Mouse (Mus musculus) intestine, embryonic 14.5 days (tissue): Measurements from ENCODE around the gene Tsga10. TPM values are rescaled to one million over a fixed set of nuclear protein-coding genes. Genes with fewer than 3 reads are reported as not detected.

Source experiments
- ATAC-seq: fragments of 200-750 bp; cut with Nextera tagmentation; replicated peaks from 2 replicates; pipeline ENCODE4 v1.8.0; 2017; ENCODE audit warnings: low read depth, moderate number of reproducible peaks, moderate TSS enrichment, moderate library complexity; ENCODE audit not compliant: low FRiP score, low TSS enrichment
- DNase-seq: peaks from one replicate; pipeline ENCODE4 v3.0.0-alpha.2; 2018; ENCODE audit warnings: low spot score
- H3K27ac ChIP-seq: fragments of 300-500 bp; sonication (generic); 2 replicates; pipeline ENCODE4 v1.5.1; 2014; ENCODE audit warnings: low read depth, mild to moderate bottlenecking, control low read depth
- H3K27me3 ChIP-seq: fragments of 300-500 bp; sonication (generic); replicated peaks from 2 replicates; pipeline ENCODE4 v1.6.1; 2014; ENCODE audit warnings: low read length, control low read depth; ENCODE audit not compliant: control insufficient read depth, insufficient read depth
- H3K36me3 ChIP-seq: fragments of 300-500 bp; sonication (generic); 2 replicates; pipeline ENCODE4 v1.6.1; 2014; ENCODE audit warnings: low read length, control low read depth; ENCODE audit not compliant: control insufficient read depth, insufficient read depth
- H3K4me1 ChIP-seq: fragments of 300-500 bp; sonication (generic); replicated peaks from 2 replicates; pipeline ENCODE4 v1.6.1; 2014; ENCODE audit warnings: low read length, control low read depth, mixed read lengths; ENCODE audit not compliant: control insufficient read depth, insufficient read depth
- H3K4me2 ChIP-seq: fragments of 300-500 bp; sonication (generic); 2 replicates; pipeline ENCODE4 v1.6.1; 2014; ENCODE audit warnings: low read length
- H3K4me3 ChIP-seq: fragments of 300-500 bp; sonication (generic); 2 replicates; pipeline ENCODE4 v1.5.1; 2014; ENCODE audit warnings: low read depth, low read length, control low read depth, mixed read lengths
- H3K9ac ChIP-seq: fragments of 300-500 bp; sonication (generic); 2 replicates; pipeline ENCODE4 v1.6.1; 2014; ENCODE audit warnings: mild to moderate bottlenecking, low read length
- H3K9me3 ChIP-seq: fragments of 300-500 bp; sonication (generic); 2 replicates; pipeline ENCODE4 v1.6.1; 2016; ENCODE audit warnings: low read length, control low read depth; ENCODE audit not compliant: control insufficient read depth
- WGBS: fragments of 180-500 bp; shearing (Covaris S2); extraction: QIAGEN DNeasy Blood & Tissue Kit; methylation state at CpG from one replicate; pipeline ENCODE4 v1.1.7; 2014; 5-methylcytosine and 5-hydroxymethylcytosine counted together
- polyA plus RNA-seq: library from polyadenylated mRNA; unstranded; fragments of >200 nt; fragmentation: Nextera tagmentation; extraction: Ambion mirVana; gene quantifications from 2 replicates; pipeline ENCODE4 v1.2.1, GENCODE M21; 2014

Gene Tsga10
- 4.9 and 5.2 TPM in 2 replicates for polyA plus RNA-seq

- no peak for DNase-seq
- peak within 1 kb of the TSS; percentile 55; the same call in 1 of the 2 replicates for H3K27ac ChIP-seq
- H3K4me2 ChIP-seq, result peak within 1 kb of the TSS; percentile 64
- H3K9me3 ChIP-seq, result no peaks in the 10 kb centered on the region
- no peaks in the 10 kb centered on the region for H3K27me3 ChIP-seq
- no peaks in the 10 kb centered on the region for H3K36me3 ChIP-seq
- WGBS, result 87% methylated on average over 6 of the region's 6 CpGs
- peak within 1 kb of the TSS; percentile 55 for H3K4me3 ChIP-seq
- ATAC-seq, result no peak
- H3K4me1 ChIP-seq, result no peaks in the 10 kb centered on the region
- H3K9ac ChIP-seq, result peak within 1 kb of the TSS; percentile 53
Measured at GRCm38 (mm10) chr1:37866286-37866685, at the start of gene Tsga10. Gene Tsga10, minus strand, starts transcription at chr1:37866429.

GRCm38 (mm10) chr1:37912751-37913150, 46.5 kb upstream of the Tsga10 start:
- Histone ChIP-seq H3K9me3 (no peaks in the 10 kb centered on the region), H3K9ac (no peak overlapping the region), H3K4me3 (no peak overlapping the region), H3K4me2 (no peak overlapping the region), H3K4me1 (no peaks in the 10 kb centered on the region), H3K27ac (no peak overlapping the region), H3K36me3 (no peaks in the 10 kb centered on the region), H3K27me3 (no peaks in the 10 kb centered on the region)
- WGBS, result 82% methylated on average over 2 of the region's 2 CpGs
- DNase-seq (no peak), ATAC-seq (no peak)

GRCm38 (mm10) chr1:37903178-37903577, 36.9 kb upstream of the Tsga10 start:
- ATAC-seq, result 0 out of 2 replicates have a peak, but pooled peaks have one; percentile 15
- Histone ChIP-seq H3K27me3 (no peaks in the 10 kb centered on the region), H3K36me3 (peaks cover 17% of the 10 kb centered on the region), H3K4me3 (no peak overlapping the region), H3K4me1 (no peaks in the 10 kb centered on the region), H3K9me3 (no peaks in the 10 kb centered on the region), H3K4me2 (no peak overlapping the region), H3K9ac (no peak overlapping the region), H3K27ac (no peak overlapping the region)
- DNase-seq, result no peak
- 32% methylated on average over 6 of the region's 6 CpGs for WGBS

- ATAC-seq (no peak), DNase-seq (no peak)
- H3K27me3 ChIP-seq, result no peaks in the 10 kb centered on the region
- H3K9me3 ChIP-seq, result no peaks in the 10 kb centered on the region
- peaks cover 41% of the 10 kb centered on the region for H3K36me3 ChIP-seq
- H3K4me1 ChIP-seq, result no peaks in the 10 kb centered on the region
- 53% methylated on average over 6 of the region's 6 CpGs for WGBS
- no peak overlapping the region for H3K9ac ChIP-seq
- H3K4me2 ChIP-seq, result no peak overlapping the region
- H3K4me3 ChIP-seq, result no peak overlapping the region
- H3K27ac ChIP-seq, result no peak overlapping the region
Measured at GRCm38 (mm10) chr1:37900288-37900687, 34.1 kb upstream of the Tsga10 start.

- WGBS, result 72% methylated on average over 4 of the region's 4 CpGs
- ATAC-seq (no peak), DNase-seq (no peak)
- no peaks in the 10 kb centered on the region for H3K4me1 ChIP-seq
- no peak overlapping the region for H3K4me3 ChIP-seq
- H3K9me3 ChIP-seq, result no peaks in the 10 kb centered on the region
- peaks cover 46% of the 10 kb centered on the region for H3K36me3 ChIP-seq
- no peak overlapping the region for H3K27ac ChIP-seq
- H3K27me3 ChIP-seq, result no peaks in the 10 kb centered on the region
- no peak overlapping the region for H3K9ac ChIP-seq
- no peak overlapping the region for H3K4me2 ChIP-seq
Measured at GRCm38 (mm10) chr1:37899816-37900215, 33.6 kb upstream of the Tsga10 start.

GRCm38 (mm10) chr1:37894606-37895005, 28.4 kb upstream of the Tsga10 start:
- no peak overlapping the region for H3K4me2 ChIP-seq
- no peak overlapping the region for H3K27ac ChIP-seq
- peaks cover 8% of the 10 kb centered on the region for H3K4me1 ChIP-seq
- ATAC-seq (no peak), DNase-seq (no peak)
- no peaks in the 10 kb centered on the region for H3K9me3 ChIP-seq
- no peak overlapping the region for H3K9ac ChIP-seq
- no peaks in the 10 kb centered on the region for H3K27me3 ChIP-seq
- no peak overlapping the region for H3K4me3 ChIP-seq
- H3K36me3 ChIP-seq, result peaks cover 52% of the 10 kb centered on the region

- Histone ChIP-seq H3K27ac (no peak overlapping the region), H3K4me3 (peak overlapping the region; percentile 83), H3K4me2 (peak overlapping the region; percentile 89), H3K9ac (peak overlapping the region; percentile 52), H3K9me3 (no peaks in the 10 kb centered on the region), H3K27me3 (no peaks in the 10 kb centered on the region), H3K36me3 (peaks cover 24% of the 10 kb centered on the region), H3K4me1 (peaks cover 15% of the 10 kb centered on the region)
- ATAC-seq, result no peak
- 67% methylated on average over 3 of the region's 3 CpGs for WGBS
- DNase-seq, result no peak
Measured at GRCm38 (mm10) chr1:37891400-37891799, 25.2 kb upstream of the Tsga10 start.

GRCm38 (mm10) chr1:37890025-37890652, 23.9 kb upstream of the Tsga10 start, which contains the start of the genes Mitd1 and Mrpl30:
Gene Mitd1, minus strand, starts transcription at chr1:37890411.
Gene Mrpl30, plus strand, starts transcription at chr1:37890477.
- peak within 1 kb of the TSS; percentile 89 for H3K4me2 ChIP-seq
- H3K27me3 ChIP-seq, result no peaks in the 10 kb centered on the region
- peak within 1 kb of the TSS; percentile 52 for H3K9ac ChIP-seq
- peak within 1 kb of the TSS; percentile 83 for H3K4me3 ChIP-seq
- DNase-seq, result peak; percentile 94
- under 1% methylated on average over 41 of the region's 41 CpGs for WGBS
- H3K9me3 ChIP-seq, result no peaks in the 10 kb centered on the region
- peak; percentile 95 for ATAC-seq
- H3K36me3 ChIP-seq, result peaks cover 12% of the 10 kb centered on the region
- H3K4me1 ChIP-seq, result peaks cover 15% of the 10 kb centered on the region
- H3K27ac ChIP-seq, result peak within 1 kb of the TSS; percentile 34; the same call in 1 of the 2 replicates

- no peak overlapping the region; the same call in 1 of the 2 replicates for H3K27ac ChIP-seq
- H3K9ac ChIP-seq, result peak overlapping the region; percentile 52
- 82% methylated on average over 7 of the region's 7 CpGs for WGBS
Measured at GRCm38 (mm10) chr1:37889206-37889605, 23.0 kb upstream of the Tsga10 start.

More at GRCm38 (mm10) chr1:37889206-37889605, 23.0 kb upstream of the Tsga10 start:
- H3K27me3 ChIP-seq, result no peaks in the 10 kb centered on the region
- H3K9me3 ChIP-seq, result no peaks in the 10 kb centered on the region
- DNase-seq (no peak), ATAC-seq (no peak)
- H3K36me3 ChIP-seq, result peaks cover 6% of the 10 kb centered on the region; the same call in 1 of the 2 replicates
- peak overlapping the region; percentile 83 for H3K4me3 ChIP-seq
- H3K4me2 ChIP-seq, result peak overlapping the region; percentile 89
- peaks cover 15% of the 10 kb centered on the region for H3K4me1 ChIP-seq
